Mouse (Mus musculus) forebrain, embryonic 10.5 days (tissue): Measurements from ENCODE around the gene Tes3-ps. TPM values are rescaled to one million over a fixed set of nuclear protein-coding genes. Genes with fewer than 3 reads are reported as not detected.

Source experiments
- DNase-seq: peaks from one replicate; pipeline ENCODE4 v3.0.0-alpha.2; 2017; ENCODE audit warnings: low spot score; ENCODE audit errors: extremely low spot score
- H3K27ac ChIP-seq: fragments of 300-500 bp; sonication (generic); 2 replicates; pipeline ENCODE4 v1.5.1; 2016; ENCODE audit warnings: mild to moderate bottlenecking
- H3K27me3 ChIP-seq: fragments of 300-500 bp; sonication (generic); 2 replicates; pipeline ENCODE4 v1.6.1; 2016; ENCODE audit warnings: mild to moderate bottlenecking; ENCODE audit not compliant: poor library complexity, severe bottlenecking
- H3K36me3 ChIP-seq: fragments of 300-500 bp; sonication (generic); replicated peaks from 2 replicates; pipeline ENCODE4 v1.6.1; 2016; ENCODE audit warnings: mild to moderate bottlenecking, moderate library complexity
- H3K4me1 ChIP-seq: fragments of 300-500 bp; sonication (generic); 2 replicates; pipeline ENCODE4 v1.6.1; 2016
- H3K4me3 ChIP-seq: fragments of 300-500 bp; sonication (generic); 2 replicates; pipeline ENCODE4 v1.5.1; 2016; ENCODE audit warnings: mild to moderate bottlenecking, moderate library complexity
- H3K9me3 ChIP-seq: fragments of 300-500 bp; sonication (generic); 2 replicates; pipeline ENCODE4 v1.6.1; 2016; ENCODE audit warnings: mild to moderate bottlenecking, moderate library complexity
- WGBS: fragments of 180-500 bp; shearing (Covaris S2); methylation state at CpG from one replicate; pipeline ENCODE4 v1.1.7; 2016; 5-methylcytosine and 5-hydroxymethylcytosine counted together
- polyA plus RNA-seq: library from polyadenylated mRNA; unstranded; fragments of >200 nt; fragmentation: Nextera tagmentation; extraction: Ambion mirVana; gene quantifications from 2 replicates; pipeline ENCODE4 v1.2.1, GENCODE M21; 2016

The Tes3-ps gene
- 1.5 and 1.8 TPM in 2 replicates for polyA plus RNA-seq

- H3K4me1 ChIP-seq, result no peaks in the 10 kb centered on the region
- H3K36me3 ChIP-seq, result no peaks in the 10 kb centered on the region
- H3K27ac ChIP-seq, result no peak within 1 kb of the TSS
- no peaks in the 10 kb centered on the region for H3K27me3 ChIP-seq
- 75% methylated on average over 6 of the region's 6 CpGs for WGBS
- H3K4me3 ChIP-seq, result no peak within 1 kb of the TSS
- DNase-seq, result no peak
- no peaks in the 10 kb centered on the region for H3K9me3 ChIP-seq
These were observed at the start of gene Tes3-ps for GRCm38 (mm10) chr13:49492376-49493368. Gene Tes3-ps (plus strand): TSS chr13:49493318.

- Histone ChIP-seq H3K36me3 (peaks cover 57% of the 10 kb centered on the region), H3K9me3 (no peaks in the 10 kb centered on the region), H3K27me3 (no peaks in the 10 kb centered on the region), H3K27ac (no peak overlapping the region), H3K4me1 (no peaks in the 10 kb centered on the region), H3K4me3 (no peak overlapping the region)
- DNase-seq, result no peak
- WGBS, result 97% methylated on average over 6 of the region's 6 CpGs
These were observed 48.7 kb upstream of the Tes3-ps start for GRCm38 (mm10) chr13:49444451-49444850.

- 54% methylated on average over 5 of the region's 5 CpGs for WGBS
- Histone ChIP-seq H3K4me3 (no peak overlapping the region), H3K36me3 (peaks cover 68% of the 10 kb centered on the region), H3K27me3 (no peaks in the 10 kb centered on the region), H3K27ac (no peak overlapping the region), H3K9me3 (no peaks in the 10 kb centered on the region), H3K4me1 (no peaks in the 10 kb centered on the region)
- peak; percentile 75 for DNase-seq
These were observed 43.8 kb upstream of the Tes3-ps start for GRCm38 (mm10) chr13:49449318-49449749.

GRCm38 (mm10) chr13:49460276-49460675, 32.8 kb upstream of the Tes3-ps start:
- no peak for DNase-seq
- no peaks in the 10 kb centered on the region for H3K4me1 ChIP-seq
- H3K27ac ChIP-seq, result no peak overlapping the region
- no peak overlapping the region for H3K4me3 ChIP-seq
- 97% methylated on average over 4 of the region's 4 CpGs for WGBS
- H3K36me3 ChIP-seq, result peaks cover 75% of the 10 kb centered on the region
- no peaks in the 10 kb centered on the region for H3K27me3 ChIP-seq
- no peaks in the 10 kb centered on the region for H3K9me3 ChIP-seq

DNA sequence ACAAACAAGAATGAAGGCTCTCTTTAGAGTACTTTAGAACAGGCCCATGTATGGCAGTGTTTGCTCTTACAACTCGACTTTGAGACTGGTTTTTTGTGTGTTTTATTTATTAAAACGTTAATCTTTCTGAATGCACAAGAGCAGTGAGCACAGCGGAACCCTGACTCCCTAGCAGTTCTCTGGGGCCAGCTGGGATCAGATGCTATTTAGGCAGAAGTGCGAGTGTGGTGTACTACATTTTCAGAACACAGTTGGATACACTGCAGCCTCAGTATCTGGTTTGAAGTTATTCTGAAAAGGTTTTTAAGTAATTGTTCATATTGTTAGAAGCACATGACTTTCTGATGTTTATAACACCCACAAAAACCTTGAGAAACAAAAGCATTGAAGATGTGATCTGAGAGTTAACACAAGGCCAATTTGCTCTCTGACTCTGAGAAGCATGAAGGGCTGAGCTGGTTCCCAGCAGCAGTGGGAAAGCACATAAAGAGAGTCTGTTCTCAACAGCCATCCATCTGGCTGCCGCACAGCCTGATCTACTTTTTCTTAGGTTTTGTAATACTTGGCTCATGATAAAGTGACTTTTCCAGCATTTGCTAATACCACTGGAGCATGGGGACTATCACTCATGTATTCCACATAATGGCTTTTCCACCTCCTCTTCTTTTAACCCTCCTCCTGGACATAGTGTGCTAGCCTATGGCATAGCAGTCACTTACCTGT, 32.3 kb upstream of the Tes3-ps start:
- 87% methylated on average over 5 of the region's 5 CpGs for WGBS
- Histone ChIP-seq H3K4me1 (no peaks in the 10 kb centered on the region), H3K27ac (no peak overlapping the region), H3K36me3 (peaks cover 81% of the 10 kb centered on the region), H3K27me3 (no peaks in the 10 kb centered on the region), H3K9me3 (no peaks in the 10 kb centered on the region), H3K4me3 (no peak overlapping the region)
- no peak for DNase-seq

- DNase-seq, result no peak
- Histone ChIP-seq H3K27ac (no peak overlapping the region), H3K4me1 (no peaks in the 10 kb centered on the region), H3K9me3 (no peaks in the 10 kb centered on the region), H3K27me3 (no peaks in the 10 kb centered on the region), H3K36me3 (peaks cover 81% of the 10 kb centered on the region), H3K4me3 (no peak overlapping the region)
- WGBS, result 88% methylated on average over 15 of the region's 15 CpGs
These were observed 31.5 kb upstream of the Tes3-ps start for GRCm38 (mm10) chr13:49461458-49462132.

DNA sequence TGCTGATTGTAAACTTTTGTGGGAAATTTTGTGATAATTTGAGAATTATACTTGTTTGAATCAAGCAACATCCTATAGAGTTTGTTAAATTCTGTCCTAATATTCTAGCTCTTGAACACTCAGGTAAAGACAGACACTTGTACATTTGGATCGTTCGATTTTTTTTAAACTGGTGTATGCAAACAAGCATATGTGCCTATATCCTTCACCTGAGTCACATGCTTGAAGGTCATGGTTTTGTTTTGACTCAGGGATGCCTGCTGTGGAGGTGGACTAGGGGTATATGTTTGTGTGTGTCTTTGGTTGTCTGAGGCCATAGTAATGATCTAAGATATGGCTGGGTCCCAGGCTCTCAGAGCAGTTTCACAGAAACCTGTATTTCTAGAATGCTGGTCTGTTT, 30.2 kb upstream of the Tes3-ps start:
- Histone ChIP-seq H3K36me3 (peaks cover 74% of the 10 kb centered on the region), H3K4me3 (no peak overlapping the region), H3K27me3 (no peaks in the 10 kb centered on the region), H3K27ac (no peak overlapping the region), H3K9me3 (no peaks in the 10 kb centered on the region), H3K4me1 (no peaks in the 10 kb centered on the region)
- WGBS, result 96% methylated on average over 2 of the region's 2 CpGs
- DNase-seq, result no peak

DNA sequence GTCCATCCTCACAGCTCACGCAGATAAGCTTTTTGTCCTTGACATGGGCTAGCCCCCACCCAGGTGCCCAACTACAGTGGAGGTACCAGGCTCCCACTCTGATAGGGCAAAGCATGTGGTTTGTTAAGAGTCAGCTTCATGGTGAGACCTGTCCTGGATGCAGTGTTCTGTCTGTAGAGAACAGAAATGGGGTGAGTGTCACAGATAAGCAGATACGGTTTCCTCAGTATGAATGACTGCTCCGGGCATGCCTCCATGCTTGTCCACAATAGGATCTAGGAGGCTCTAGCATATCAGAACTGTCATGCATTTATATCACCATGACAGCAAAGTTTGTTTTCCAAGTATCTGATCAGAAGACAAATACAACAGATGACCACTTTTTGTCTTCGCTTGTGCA, 27.2 kb upstream of the Tes3-ps start:
- no peaks in the 10 kb centered on the region for H3K27me3 ChIP-seq
- H3K4me3 ChIP-seq, result no peak overlapping the region
- no peaks in the 10 kb centered on the region for H3K9me3 ChIP-seq
- no peak for DNase-seq
- 94% methylated on average over 4 of the region's 4 CpGs for WGBS
- no peaks in the 10 kb centered on the region for H3K4me1 ChIP-seq
- peaks cover 51% of the 10 kb centered on the region for H3K36me3 ChIP-seq
- H3K27ac ChIP-seq, result no peak overlapping the region

GRCm38 (mm10) chr13:49466393-49467075, 26.6 kb upstream of the Tes3-ps start:
- Histone ChIP-seq H3K9me3 (no peaks in the 10 kb centered on the region), H3K4me3 (no peak overlapping the region), H3K27me3 (no peaks in the 10 kb centered on the region), H3K36me3 (peaks cover 45% of the 10 kb centered on the region), H3K4me1 (no peaks in the 10 kb centered on the region), H3K27ac (no peak overlapping the region)
- 86% methylated on average over 11 of the region's 11 CpGs for WGBS
- no peak for DNase-seq

DNA sequence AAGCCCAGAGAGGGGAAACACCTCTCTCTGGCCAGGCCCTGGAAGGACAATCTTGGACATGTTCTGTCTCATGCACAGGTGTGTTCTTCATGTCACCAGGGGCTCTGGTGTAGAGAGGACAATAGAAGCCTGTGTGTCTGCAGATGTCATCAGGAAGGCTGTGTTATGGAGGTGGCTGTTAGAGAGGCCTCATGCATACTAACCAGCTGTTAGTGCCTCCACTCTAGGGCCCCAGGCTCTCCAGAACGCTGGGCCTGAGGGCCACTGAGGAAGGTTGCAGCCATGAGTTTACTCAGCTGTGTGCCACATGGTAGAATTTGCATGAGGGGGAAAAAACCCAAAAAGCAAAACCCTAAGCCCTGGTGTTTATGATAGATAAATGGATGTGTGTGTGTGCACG, 25.5 kb upstream of the Tes3-ps start:
- no peaks in the 10 kb centered on the region for H3K27me3 ChIP-seq
- DNase-seq, result no peak
- WGBS, result 75% methylated on average over 2 of the region's 2 CpGs

DNA sequence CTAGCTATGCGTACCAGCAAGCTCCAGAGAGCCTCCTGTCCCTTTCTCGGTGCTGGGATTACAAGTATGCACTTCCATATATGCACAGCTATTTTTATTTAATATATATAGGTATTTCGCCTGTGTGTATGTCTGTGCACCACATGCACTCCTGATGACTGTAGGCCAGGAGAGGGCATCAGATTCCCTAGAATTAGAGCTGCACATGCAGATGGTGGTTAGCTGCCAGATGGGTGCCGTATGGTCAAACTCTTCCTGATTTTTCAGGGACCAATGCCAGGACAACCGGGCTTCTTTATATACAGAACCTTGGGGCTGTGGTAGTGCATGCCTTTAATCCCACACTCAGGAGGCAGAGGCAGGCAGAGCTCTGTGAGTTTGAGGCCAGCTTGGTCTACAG, 24.1 kb upstream of the Tes3-ps start:
- H3K36me3 ChIP-seq, result peaks cover 22% of the 10 kb centered on the region
- no peak overlapping the region for H3K4me3 ChIP-seq
- H3K27me3 ChIP-seq, result no peaks in the 10 kb centered on the region
- no peaks in the 10 kb centered on the region for H3K4me1 ChIP-seq
- no peak for DNase-seq
- H3K27ac ChIP-seq, result no peak overlapping the region
- H3K9me3 ChIP-seq, result no peaks in the 10 kb centered on the region
- WGBS, result 96% methylated on average over 5 of the region's 5 CpGs

More for the DNA sequence above, 25.5 kb upstream of the Tes3-ps start:
- Histone ChIP-seq H3K36me3 (peaks cover 34% of the 10 kb centered on the region), H3K4me1 (no peaks in the 10 kb centered on the region), H3K27ac (no peak overlapping the region), H3K4me3 (no peak overlapping the region), H3K9me3 (no peaks in the 10 kb centered on the region)

DNA sequence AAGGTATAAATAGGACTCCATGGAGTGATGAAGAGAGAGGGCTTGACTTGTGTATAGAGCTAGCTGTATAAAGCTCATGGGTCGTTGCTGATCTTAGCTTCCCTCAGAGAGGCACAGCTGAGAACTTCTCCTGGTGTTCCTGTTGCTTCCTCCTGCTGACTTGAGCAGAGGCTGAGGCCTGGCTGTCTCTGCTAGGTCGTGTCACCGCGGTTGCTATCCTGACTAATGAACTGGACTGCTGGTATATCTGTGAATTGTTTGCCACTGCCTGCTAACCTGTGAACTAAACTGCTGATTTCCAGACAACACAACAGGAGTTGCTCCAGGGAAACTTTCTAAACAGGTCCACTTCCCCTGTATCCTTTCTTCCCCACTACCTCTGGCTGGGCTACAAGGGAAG, 22.8 kb upstream of the Tes3-ps start:
- WGBS, result 84% methylated on average over 4 of the region's 4 CpGs
- H3K27ac ChIP-seq, result no peak overlapping the region
- H3K4me1 ChIP-seq, result no peaks in the 10 kb centered on the region
- H3K27me3 ChIP-seq, result no peaks in the 10 kb centered on the region
- H3K9me3 ChIP-seq, result no peaks in the 10 kb centered on the region
- peaks cover 9% of the 10 kb centered on the region for H3K36me3 ChIP-seq
- H3K4me3 ChIP-seq, result no peak overlapping the region
- DNase-seq, result no peak
